In genomic region chr2:35199971-35200897, GRCm38 (mm10) we compare ENCODE assay signal across 8 mouse cellular contexts. TPM values are rescaled to one million over a fixed set of nuclear protein-coding genes. Genes with fewer than 3 reads are reported as not detected.
DNase-seq lines count a peak whose midpoint lies in the region; ATAC-seq and TF ChIP-seq lines count a peak whose summit lies in the region.

No protein-coding gene starts in this region.

- no peak for TF ChIP-seq POLR2A in CH12.LX (IDR thresholded peaks at IDR 0.05; ENCODE audit: low read depth, low read length)
- 0 out of 2 replicates have a peak, but pooled peaks have one; percentile 47 for TF ChIP-seq POLR2A in lung, adult 2 months (IDR thresholded peaks at IDR 0.05; ENCODE audit: borderline replicate concordance, extremely low read depth, low read depth, low read length)
- no peak for TF ChIP-seq POLR2A in olfactory bulb, adult 2 months (IDR thresholded peaks at IDR 0.05; ENCODE audit: insufficient read depth, low read depth, low read length)

- peaks cover 12 to 51% of the 10 kb centered on the region in 2 experiments; a peak in 3 of 4 replicates for H3K4me1 ChIP-seq in CH12.LX (ENCODE audit: control insufficient read depth in 1 of 2, insufficient read depth in 2 of 2)
- peaks cover 2% of the 10 kb centered on the region; the same call in 1 of the 2 replicates for H3K4me1 ChIP-seq in embryonic facial prominence, embryonic 15.5 days
- H3K4me1 ChIP-seq in heart, embryonic 15.5 days (replicated peaks), result peaks cover 28% of the 10 kb centered on the region
- peaks cover 15% of the 10 kb centered on the region for H3K4me1 ChIP-seq in lung, adult 2 months (ENCODE audit: control insufficient read depth, insufficient read depth, low read length)
- no peaks in the 10 kb centered on the region for H3K4me1 ChIP-seq in olfactory bulb, adult 2 months (ENCODE audit: control insufficient read depth, insufficient read depth, low read length)

- no peak for TF ChIP-seq RAD21 in CH12.LX (IDR thresholded peaks at IDR 0.05; ENCODE audit: low read depth, low read length)

- peaks cover 0 to 5% of the 10 kb centered on the region in 2 experiments for H3K36me3 ChIP-seq in CH12.LX (replicated peaks in 1 of 2; ENCODE audit: control insufficient read depth in 1 of 2, insufficient read depth in 1 of 2, low read length in 1 of 2)
- no peaks in the 10 kb centered on the region for H3K36me3 ChIP-seq in embryonic facial prominence, embryonic 15.5 days
- no peaks in the 10 kb centered on the region for H3K36me3 ChIP-seq in heart, embryonic 15.5 days

- no peak for DNase-seq in CH12.LX (ENCODE audit: extremely low read depth)
- peak; percentile 69 for DNase-seq in adrenal gland, postnatal 14 days
- peak; percentile 40 to 67 for DNase-seq in kidney, postnatal 25 days
- DNase-seq in lung, adult 2 months, result peak; percentile 61
- DNase-seq in urinary bladder, postnatal 14 days (ENCODE audit: low spot score), result peak; percentile 48

- in situ Hi-C loops in CH12.LX (cut with MboI; ENCODE audit: low pct_ligation_motif_present, low pct_unique_long_range_greater_than_20kb, low sequenced_read_pairs), result no loop called here

- under 1% methylated on average over 66 of the region's 90 CpGs for WGBS in embryonic facial prominence, embryonic 15.5 days
- WGBS in heart, embryonic 15.5 days, result under 1% methylated on average over 84 of the region's 90 CpGs
- 1% methylated on average over 90 of the region's 90 CpGs for WGBS in lung, adult 2 months
- WGBS in olfactory bulb, adult 2 months, result under 1% methylated on average over 86 of the region's 90 CpGs

- TF ChIP-seq EP300 in CH12.LX (IDR thresholded peaks at IDR 0.05; ENCODE audit: low read length), result no peak

- H3K27ac ChIP-seq in CH12.LX (ENCODE audit: insufficient read depth, low read depth), result peak overlapping the region; percentile 89
- H3K27ac ChIP-seq in embryonic facial prominence, embryonic 15.5 days (replicated peaks), result peak overlapping the region; percentile 98
- H3K27ac ChIP-seq in heart, embryonic 15.5 days, result peak overlapping the region; percentile 98
- H3K27ac ChIP-seq in olfactory bulb, adult 2 months (ENCODE audit: insufficient read depth, low read depth, low read length), result peak overlapping the region; percentile 96

- peak; percentile 81 for ATAC-seq in embryonic facial prominence, embryonic 15.5 days (ENCODE audit: insufficient number of reproducible peaks, low FRiP score, low TSS enrichment, low read depth)
- ATAC-seq in heart, embryonic 15.5 days (replicated peaks; ENCODE audit: insufficient number of reproducible peaks, insufficient read depth, low FRiP score, low read depth), result peak; percentile 83

- H3K27me3 ChIP-seq in CH12.LX (replicated peaks), result no peaks in the 10 kb centered on the region
- no peaks in the 10 kb centered on the region for H3K27me3 ChIP-seq in embryonic facial prominence, embryonic 15.5 days
- no peaks in the 10 kb centered on the region for H3K27me3 ChIP-seq in heart, embryonic 15.5 days

- peak overlapping the region; percentile 93 to 98 (median 95) for H3K4me3 ChIP-seq in CH12.LX (replicated peaks in 1 of 3; ENCODE audit: low read depth in 2 of 3, low read length in 2 of 3, poor library complexity in 1 of 3)
- peak overlapping the region; percentile 81 for H3K4me3 ChIP-seq in embryonic facial prominence, embryonic 15.5 days (replicated peaks)
- H3K4me3 ChIP-seq in heart, embryonic 15.5 days, result peak overlapping the region; percentile 100
- H3K4me3 ChIP-seq in lung, adult 2 months (replicated peaks; ENCODE audit: extremely low read depth, low read depth, low read length), result peak overlapping the region; percentile 93
- H3K4me3 ChIP-seq in olfactory bulb, adult 2 months (ENCODE audit: insufficient read depth, low read depth, low read length), result peak overlapping the region; percentile 95

- dilution Hi-C loops in CH12.LX (cut with MboI; ENCODE audit: extremely low pct_ligation_motif_present, extremely low pct_unique_long_range_greater_than_20kb, low sequenced_read_pairs), result no loop called here

- peak overlapping the region; percentile 94 for H3K4me2 ChIP-seq in CH12.LX (ENCODE audit: insufficient read depth, low read depth, poor library complexity, severe bottlenecking)
- H3K4me2 ChIP-seq in embryonic facial prominence, embryonic 15.5 days (replicated peaks), result peak overlapping the region; percentile 69
- H3K4me2 ChIP-seq in heart, embryonic 15.5 days, result peak overlapping the region; percentile 79

- TF ChIP-seq CTCF in CH12.LX (conservative IDR thresholded peaks at IDR 0.05 in 1 of 2, IDR thresholded peaks at IDR 0.05 in 1 of 2; ENCODE audit: low read depth in 2 of 2, low read length in 2 of 2), result no peak
- TF ChIP-seq CTCF in lung, adult 2 months (IDR thresholded peaks at IDR 0.05; ENCODE audit: insufficient read depth, low read length), result no peak
- TF ChIP-seq CTCF in olfactory bulb, adult 2 months (IDR thresholded peaks at IDR 0.05; ENCODE audit: insufficient read depth, low read depth, low read length), result no peak

- peak overlapping the region; percentile 87 for H3K9ac ChIP-seq in CH12.LX (ENCODE audit: insufficient read depth, low read depth)
- H3K9ac ChIP-seq in embryonic facial prominence, embryonic 15.5 days, result peak overlapping the region; percentile 92
- peak overlapping the region; percentile 99 for H3K9ac ChIP-seq in heart, embryonic 15.5 days

- H3K79me2 ChIP-seq in CH12.LX (replicated peaks; ENCODE audit: control insufficient read depth, extremely low read depth, insufficient read depth, poor library complexity, severe bottlenecking), result peaks cover 49% of the 10 kb centered on the region

- H3K9me3 ChIP-seq in CH12.LX (replicated peaks; ENCODE audit: low read length), result no peaks in the 10 kb centered on the region
- no peaks in the 10 kb centered on the region for H3K9me3 ChIP-seq in embryonic facial prominence, embryonic 15.5 days (replicated peaks)
- no peaks in the 10 kb centered on the region for H3K9me3 ChIP-seq in heart, embryonic 15.5 days (replicated peaks)

TF ChIP-seq in CH12.LX, 34 proteins besides CTCF, POLR2A, EP300 and RAD21:
- peak; percentile 49 for TF ChIP-seq MXI1 (IDR thresholded peaks at IDR 0.05; ENCODE audit: low read depth, low read length)
- TF ChIP-seq JUND (conservative IDR thresholded peaks at IDR 0.05; ENCODE audit: low read depth, low read length), result no peak
- TF ChIP-seq CHD1 (IDR thresholded peaks at IDR 0.05; ENCODE audit: low read depth, low read length), result peak; percentile 89; the same call in 1 of the 2 replicates
- peak; percentile 43; the same call in 1 of the 2 replicates for TF ChIP-seq MAX (IDR thresholded peaks at IDR 0.05; ENCODE audit: low read length)
TF ChIP-seq in CH12.LX: peak in this region for 3.

RNA-seq across cellular contexts. Expression of gene Rab14, which starts 0.7 kb away (rescaled TPM):
- total RNA-seq in CH12.LX (2012; rRNA removed), result 26.8 and 31.6 TPM in 2 replicates
- total RNA-seq in CH12.LX (2014; rRNA removed), result 66.2 and 69.2 TPM in 2 replicates
- 83.1 and 94.4 TPM in 2 replicates for polyA plus RNA-seq in CH12.LX (2012; ENCODE audit: insufficient read length, low read depth)
- total RNA-seq in adrenal gland, postnatal 14 days (2021), result 184 and 199 TPM in 2 replicates
- polyA plus RNA-seq in embryonic facial prominence, embryonic 15.5 days (2015; fragmentation: Nextera tagmentation; extraction: Ambion mirVana), result 337 and 352 TPM in 2 replicates
- polyA plus RNA-seq in heart, embryonic 15.5 days (2015; fragmentation: Nextera tagmentation; extraction: Ambion mirVana), result 238 and 318 TPM in 2 replicates
- polyA plus RNA-seq in lung, adult 2 months (2012; rRNA removed), result 120 and 360 TPM in 2 replicates
- polyA plus RNA-seq in olfactory bulb, adult 2 months (2012; ENCODE audit: insufficient read depth, insufficient read length, low replicate concordance, missing spikeins), result 306 and 317 TPM in 2 replicates

RNA-seq across cellular contexts. Expression of gene Gsn, which starts 55.9 kb away (rescaled TPM):
- total RNA-seq in CH12.LX (2012; rRNA removed) (41.0 and 54.2 TPM in 2 replicates), CH12.LX (2014; rRNA removed) (37.5 and 42.9 TPM in 2 replicates)
- 22.6 and 24.2 TPM in 2 replicates for polyA plus RNA-seq in CH12.LX (2012; ENCODE audit: insufficient read length, low read depth)
- total RNA-seq in adrenal gland, postnatal 14 days (2021), result 179 and 208 TPM in 2 replicates
- 327 and 340 TPM in 2 replicates for polyA plus RNA-seq in embryonic facial prominence, embryonic 15.5 days (2015; fragmentation: Nextera tagmentation; extraction: Ambion mirVana)
- polyA plus RNA-seq in heart, embryonic 15.5 days (2015; fragmentation: Nextera tagmentation; extraction: Ambion mirVana), result 321 and 325 TPM in 2 replicates
- 2,994 and 3,301 TPM in 2 replicates for polyA plus RNA-seq in lung, adult 2 months (2012; rRNA removed)
- not detected in 2 replicates for polyA plus RNA-seq in olfactory bulb, adult 2 months (2012; ENCODE audit: insufficient read depth, insufficient read length, low replicate concordance, missing spikeins)
